12 mouse cellular contexts compared by ENCODE assay signal in genomic region chr4:45725055-45725910, GRCm38 (mm10).
DNase-seq lines count a peak whose midpoint lies in the region; ATAC-seq and TF ChIP-seq lines count a peak whose summit lies in the region.
"Had no signal": no experiment of that assay in that cellular context is flagged by ENCODE, and none has a peak within 500 bp of the region (broad histone marks: within the 10 kb centered on the region; RNA-seq: fewer than 3 reads in every experiment).

No protein-coding gene starts in this region.

- no peak for TF ChIP-seq POLR2A in thymus, adult 2 months (IDR thresholded peaks at IDR 0.05; ENCODE audit: control insufficient read depth, extremely low read depth, insufficient read depth, low read length, poor library complexity)

- H3K9me3 ChIP-seq in hindbrain, embryonic 13.5 days = no peaks in the 10 kb centered on the region
- H3K9me3 ChIP-seq in hindbrain, embryonic 14.5 days (ENCODE audit: control insufficient read depth, low read length) = no peaks in the 10 kb centered on the region
- H3K9me3 ChIP-seq in limb, embryonic 12.5 days = no peaks in the 10 kb centered on the region
- H3K9me3 ChIP-seq: hindbrain, embryonic 15.5 days; liver, embryonic 15.5 days had no signal

- H3K27ac ChIP-seq in hindbrain, embryonic 13.5 days = 0 out of 2 replicates have a peak overlapping the region, but pooled peaks have one; percentile 81
- no peak overlapping the region for H3K27ac ChIP-seq in hindbrain, embryonic 14.5 days
- H3K27ac ChIP-seq in limb, embryonic 12.5 days = peak overlapping the region; percentile 45
- H3K27ac ChIP-seq in thymus, adult 2 months (ENCODE audit: control insufficient read depth, insufficient read depth, low read length) = no peak overlapping the region
- H3K27ac ChIP-seq: liver, embryonic 15.5 days had no signal

- peaks cover 61% of the 10 kb centered on the region for H3K4me1 ChIP-seq in hindbrain, embryonic 13.5 days (replicated peaks)
- H3K4me1 ChIP-seq in hindbrain, embryonic 14.5 days (replicated peaks; ENCODE audit: control insufficient read depth, insufficient read depth, low read length) = peaks cover 33% of the 10 kb centered on the region
- peaks cover 58% of the 10 kb centered on the region for H3K4me1 ChIP-seq in limb, embryonic 12.5 days (replicated peaks)
- H3K4me1 ChIP-seq in thymus, adult 2 months (replicated peaks; ENCODE audit: control insufficient read depth, insufficient read depth, low read length) = no peaks in the 10 kb centered on the region
- H3K4me1 ChIP-seq: liver, embryonic 15.5 days had no signal

- DNase-seq in hindbrain, embryonic 14.5 days (ENCODE audit: low spot score) = no peak
- DNase-seq in MN1 (ENCODE audit: low spot score) = peak; percentile 50
- peak; percentile 16 for DNase-seq in brain, adult 2 months (ENCODE audit: low read depth, low spot score)
- DNase-seq in thymus, adult 2 months = no peak
- DNase-seq: layer of hippocampus, adult 9-11 months; midbrain, embryonic 14.5 days had no signal

- no peak overlapping the region for H3K4me3 ChIP-seq in hindbrain, embryonic 13.5 days
- no peak overlapping the region for H3K4me3 ChIP-seq in hindbrain, embryonic 14.5 days (replicated peaks; ENCODE audit: low read length)
- H3K4me3 ChIP-seq in limb, embryonic 12.5 days (replicated peaks) = no peak overlapping the region
- H3K4me3 ChIP-seq in thymus, adult 2 months (ENCODE audit: control insufficient read depth, insufficient read depth, low read length) = no peak overlapping the region
- H3K4me3 ChIP-seq: hindbrain, embryonic 15.5 days; liver, embryonic 15.5 days had no signal

- H3K4me2 ChIP-seq in hindbrain, embryonic 13.5 days = no peak overlapping the region
- H3K4me2 ChIP-seq in hindbrain, embryonic 14.5 days (replicated peaks) = no peak overlapping the region
- H3K4me2 ChIP-seq in limb, embryonic 12.5 days = no peak overlapping the region
- H3K4me2 ChIP-seq: hindbrain, embryonic 15.5 days; liver, embryonic 15.5 days had no signal

- no peak for ATAC-seq in hindbrain, embryonic 13.5 days (ENCODE audit: low FRiP score)
- ATAC-seq in hindbrain, embryonic 14.5 days (ENCODE audit: low FRiP score) = no peak
- ATAC-seq in limb, embryonic 12.5 days (ENCODE audit: insufficient number of reproducible peaks, insufficient read depth, low FRiP score, low TSS enrichment, low read depth) = no peak
- ATAC-seq in granulocyte monocyte progenitor cell, adult 5-6 weeks (replicated peaks; ENCODE audit: poor library complexity, severe bottlenecking) = no peak
- ATAC-seq: activated CD4-positive, CD25-positive, alpha-beta regulatory T cell, adult 4 months had no signal

- 0 out of 2 replicates have a peak, but pooled peaks cover 5% of the 10 kb centered on the region for H3K27me3 ChIP-seq in hindbrain, embryonic 13.5 days
- no peaks in the 10 kb centered on the region for H3K27me3 ChIP-seq in hindbrain, embryonic 14.5 days (ENCODE audit: control insufficient read depth, insufficient read depth, low read length)
- 0 out of 2 replicates have a peak, but pooled peaks cover 9% of the 10 kb centered on the region for H3K27me3 ChIP-seq in limb, embryonic 12.5 days
- no peaks in the 10 kb centered on the region for H3K27me3 ChIP-seq in thymus, adult 2 months (ENCODE audit: control insufficient read depth, insufficient read depth, low read length)
- H3K27me3 ChIP-seq: hindbrain, embryonic 15.5 days had no signal

- no peaks in the 10 kb centered on the region for H3K36me3 ChIP-seq in hindbrain, embryonic 13.5 days
- H3K36me3 ChIP-seq in hindbrain, embryonic 14.5 days (replicated peaks; ENCODE audit: control insufficient read depth, insufficient read depth) = no peaks in the 10 kb centered on the region
- no peaks in the 10 kb centered on the region for H3K36me3 ChIP-seq in limb, embryonic 12.5 days
- H3K36me3 ChIP-seq in thymus, adult 2 months (ENCODE audit: control insufficient read depth, insufficient read depth, low read length) = no peaks in the 10 kb centered on the region
- H3K36me3 ChIP-seq: hindbrain, embryonic 15.5 days; liver, embryonic 15.5 days had no signal

- no peak for TF ChIP-seq CTCF in thymus, adult 2 months (IDR thresholded peaks at IDR 0.05; ENCODE audit: borderline replicate concordance, control insufficient read depth, extremely low read depth, insufficient read depth, low read length, poor library complexity)

- WGBS in hindbrain, embryonic 13.5 days = 78% methylated on average over 16 of the region's 16 CpGs
- 77% methylated on average over 16 of the region's 16 CpGs for WGBS in hindbrain, embryonic 14.5 days
- 48% methylated on average over 16 of the region's 16 CpGs for WGBS in limb, embryonic 12.5 days
- 91% methylated on average over 16 of the region's 16 CpGs for WGBS in thymus, adult 2 months

- H3K9ac ChIP-seq in hindbrain, embryonic 13.5 days = no peak overlapping the region
- no peak overlapping the region for H3K9ac ChIP-seq in hindbrain, embryonic 14.5 days
- H3K9ac ChIP-seq in limb, embryonic 12.5 days (replicated peaks) = no peak overlapping the region
- H3K9ac ChIP-seq: hindbrain, embryonic 15.5 days; liver, embryonic 15.5 days had no signal

Comparison
In these comparisons a context has a peak if more than half of its experiments do, and no peak if none do; other contexts are left out.
1. H3K27ac ChIP-seq: peak in hindbrain, embryonic 13.5 days (single experiment) and limb, embryonic 12.5 days (single experiment); none in hindbrain, embryonic 14.5 days (single experiment) and thymus, adult 2 months (single experiment).
2. DNase-seq: peak in MN1 (single experiment) and brain, adult 2 months (single experiment); none in hindbrain, embryonic 14.5 days (single experiment) and thymus, adult 2 months (single experiment).